Mouse (Mus musculus) midbrain, embryonic 16.5 days (tissue): Measurements from ENCODE around the gene Tert. TPM values are rescaled to one million over a fixed set of nuclear protein-coding genes. Genes with fewer than 3 reads are reported as not detected.
A peak's percentile ranks its signal among the peaks of the same experiment; 100 is the strongest.

Source experiments
- ATAC-seq: fragments of 200-750 bp; cut with Nextera tagmentation; 2 replicates; pipeline ENCODE4 v1.8.0; 2017; ENCODE audit warnings: moderate TSS enrichment
- H3K27ac ChIP-seq: fragments of 300-500 bp; sonication (generic); 2 replicates; pipeline ENCODE4 v1.5.1; 2014; ENCODE audit warnings: mild to moderate bottlenecking, low read length, mixed read lengths
- H3K27me3 ChIP-seq: fragments of 300-500 bp; sonication (generic); 2 replicates; pipeline ENCODE4 v1.6.1; 2014; ENCODE audit warnings: low read depth, low read length, mixed read lengths; ENCODE audit not compliant: control insufficient read depth, insufficient read depth
- H3K36me3 ChIP-seq: fragments of 300-500 bp; sonication (generic); 2 replicates; pipeline ENCODE4 v1.6.1; 2014; ENCODE audit warnings: mild to moderate bottlenecking, low read length, moderate library complexity, mixed read lengths; ENCODE audit not compliant: control insufficient read depth, insufficient read depth
- H3K4me1 ChIP-seq: fragments of 300-500 bp; sonication (generic); 2 replicates; pipeline ENCODE4 v1.6.1; 2014; ENCODE audit warnings: mild to moderate bottlenecking, low read length, mixed read lengths; ENCODE audit not compliant: control insufficient read depth, insufficient read depth
- H3K4me2 ChIP-seq: fragments of 300-500 bp; sonication (generic); 2 replicates; pipeline ENCODE4 v1.6.1; 2014; ENCODE audit warnings: mild to moderate bottlenecking, low read length, mixed read lengths
- H3K4me3 ChIP-seq: fragments of 300-500 bp; sonication (generic); 2 replicates; pipeline ENCODE4 v1.5.1; 2014; ENCODE audit warnings: low read depth, mild to moderate bottlenecking, low read length, moderate library complexity, mixed read lengths
- H3K9ac ChIP-seq: fragments of 300-500 bp; sonication (generic); 2 replicates; pipeline ENCODE4 v1.6.1; 2014; ENCODE audit warnings: low read depth, low read length, mixed read lengths
- H3K9me3 ChIP-seq: fragments of 300-500 bp; sonication (generic); replicated peaks from 2 replicates; pipeline ENCODE4 v1.6.1; 2014; ENCODE audit warnings: mild to moderate bottlenecking, low read length, mixed read lengths; ENCODE audit not compliant: control insufficient read depth, poor library complexity, severe bottlenecking
- WGBS: fragments of 180-500 bp; shearing (Covaris S2); extraction: QIAGEN DNeasy Blood & Tissue Kit; methylation state at CpG from one replicate; pipeline ENCODE4 v1.1.7; 2014; 5-methylcytosine and 5-hydroxymethylcytosine counted together
- polyA plus RNA-seq: library from polyadenylated mRNA; unstranded; fragments of >200 nt; fragmentation: Nextera tagmentation; extraction: Ambion mirVana; gene quantifications from 2 replicates; pipeline ENCODE4 v1.2.1, GENCODE M21; 2015

Gene Tert
- polyA plus RNA-seq, 1 experiment from 2014 or later = 6.2 TPM

- no peak for ATAC-seq
- Histone ChIP-seq H3K9me3 (no peaks in the 10 kb centered on the region), H3K36me3 (no peaks in the 10 kb centered on the region), H3K27ac (no peak overlapping the region), H3K4me1 (no peaks in the 10 kb centered on the region), H3K4me2 (no peak overlapping the region), H3K27me3 (no peaks in the 10 kb centered on the region), H3K9ac (no peak overlapping the region), H3K4me3 (no peak overlapping the region)
- 85% methylated on average over 11 of the region's 11 CpGs for WGBS
Observed at GRCm38 (mm10) chr13:73683682-73684081, 57.0 kb downstream of the Tert start.

GRCm38 (mm10) chr13:73684412-73684811, 57.7 kb downstream of the Tert start:
- Histone ChIP-seq H3K4me3 (no peak overlapping the region), H3K4me2 (no peak overlapping the region), H3K4me1 (no peaks in the 10 kb centered on the region), H3K36me3 (no peaks in the 10 kb centered on the region), H3K27ac (no peak overlapping the region), H3K9me3 (no peaks in the 10 kb centered on the region), H3K9ac (no peak overlapping the region), H3K27me3 (no peaks in the 10 kb centered on the region)
- ATAC-seq = no peak
- WGBS = 90% methylated on average over 1 of the region's 1 CpGs

- ATAC-seq = no peak
- Histone ChIP-seq H3K27ac (no peak overlapping the region), H3K9me3 (no peaks in the 10 kb centered on the region), H3K4me2 (no peak overlapping the region), H3K9ac (no peak overlapping the region), H3K36me3 (no peaks in the 10 kb centered on the region), H3K4me3 (no peak overlapping the region), H3K27me3 (no peaks in the 10 kb centered on the region), H3K4me1 (no peaks in the 10 kb centered on the region)
- WGBS = 85% methylated on average over 6 of the region's 6 CpGs
Observed at GRCm38 (mm10) chr13:73685502-73685901, 58.8 kb downstream of the Tert start.

GRCm38 (mm10) chr13:73687601-73688000, 60.9 kb downstream of the Tert start:
- Histone ChIP-seq H3K36me3 (no peaks in the 10 kb centered on the region), H3K9ac (no peak overlapping the region), H3K4me2 (no peak overlapping the region), H3K9me3 (no peaks in the 10 kb centered on the region), H3K4me3 (no peak overlapping the region), H3K27ac (no peak overlapping the region), H3K27me3 (no peaks in the 10 kb centered on the region), H3K4me1 (no peaks in the 10 kb centered on the region)
- ATAC-seq = no peak
- 84% methylated on average over 3 of the region's 3 CpGs for WGBS

- no peak for ATAC-seq
- no peak overlapping the region for H3K27ac ChIP-seq
- H3K9me3 ChIP-seq = no peaks in the 10 kb centered on the region
- no peak overlapping the region for H3K9ac ChIP-seq
- H3K4me2 ChIP-seq = no peak overlapping the region
- H3K36me3 ChIP-seq = no peaks in the 10 kb centered on the region
- no peaks in the 10 kb centered on the region for H3K4me1 ChIP-seq
- 93% methylated on average over 4 of the region's 4 CpGs for WGBS
- H3K4me3 ChIP-seq = no peak overlapping the region
- H3K27me3 ChIP-seq = no peaks in the 10 kb centered on the region
Observed at GRCm38 (mm10) chr13:73688934-73689333, 62.2 kb downstream of the Tert start.

GRCm38 (mm10) chr13:73692249-73692868, 65.6 kb downstream of the Tert start:
- Histone ChIP-seq H3K9ac (no peak overlapping the region), H3K4me3 (no peak overlapping the region), H3K4me2 (no peak overlapping the region), H3K4me1 (no peaks in the 10 kb centered on the region), H3K27ac (no peak overlapping the region), H3K27me3 (no peaks in the 10 kb centered on the region; the same call in 1 of the 2 replicates), H3K36me3 (no peaks in the 10 kb centered on the region), H3K9me3 (no peaks in the 10 kb centered on the region)
- ATAC-seq = peak; percentile 71
- 34% methylated on average over 10 of the region's 10 CpGs for WGBS

- H3K4me1 ChIP-seq = no peaks in the 10 kb centered on the region
- no peak overlapping the region for H3K27ac ChIP-seq
- H3K4me2 ChIP-seq = no peak overlapping the region
- no peaks in the 10 kb centered on the region for H3K36me3 ChIP-seq
- WGBS = 71% methylated on average over 2 of the region's 2 CpGs
- H3K9me3 ChIP-seq = no peaks in the 10 kb centered on the region
- H3K9ac ChIP-seq = no peak overlapping the region
- no peak overlapping the region for H3K4me3 ChIP-seq
- H3K27me3 ChIP-seq = no peaks in the 10 kb centered on the region; the same call in 1 of the 2 replicates
- no peak for ATAC-seq
Observed at GRCm38 (mm10) chr13:73693333-73693732, 66.6 kb downstream of the Tert start.

GRCm38 (mm10) chr13:73694972-73695371, 68.3 kb downstream of the Tert start:
- 88% methylated on average over 1 of the region's 1 CpGs for WGBS
- Histone ChIP-seq H3K27ac (no peak overlapping the region), H3K4me1 (no peaks in the 10 kb centered on the region)

GRCm38 (mm10) chr13:73696529-73696928, 69.8 kb downstream of the Tert start:
- no peak overlapping the region for H3K9ac ChIP-seq
- no peak overlapping the region for H3K4me3 ChIP-seq
- no peaks in the 10 kb centered on the region; the same call in 1 of the 2 replicates for H3K27me3 ChIP-seq
- H3K4me2 ChIP-seq = no peak overlapping the region
- H3K27ac ChIP-seq = no peak overlapping the region
- no peaks in the 10 kb centered on the region for H3K4me1 ChIP-seq
- no peak for ATAC-seq
- H3K9me3 ChIP-seq = no peaks in the 10 kb centered on the region
- 87% methylated on average over 3 of the region's 3 CpGs for WGBS
- H3K36me3 ChIP-seq = no peaks in the 10 kb centered on the region

More at GRCm38 (mm10) chr13:73694972-73695371, 68.3 kb downstream of the Tert start:
- Histone ChIP-seq H3K36me3 (no peaks in the 10 kb centered on the region), H3K27me3 (no peaks in the 10 kb centered on the region; the same call in 1 of the 2 replicates), H3K4me2 (no peak overlapping the region), H3K4me3 (no peak overlapping the region), H3K9me3 (no peaks in the 10 kb centered on the region), H3K9ac (no peak overlapping the region)
- ATAC-seq = no peak
